Mouse (Mus musculus) small intestine, adult 2 months (tissue): ENCODE results near the gene Ap1m2.

Experiments used
- CTCF ChIP-seq: fragments of 200-500 bp; IDR thresholded peaks from 2 replicates; pipeline ENCODE4 v1.5.1; 2012; ENCODE audit warnings: low read depth, mild to moderate bottlenecking, control low read depth, inconsistent platforms, low read length, moderate library complexity, mixed read lengths; ENCODE audit not compliant: insufficient replicate concordance, insufficient read length; ENCODE audit errors: extremely low read depth
- POLR2A ChIP-seq: fragments of 200-500 bp; IDR thresholded peaks from 2 replicates; pipeline ENCODE4 v1.6.1; 2012; ENCODE audit warnings: low read depth, mild to moderate bottlenecking, control low read depth, inconsistent platforms, low read length, moderate library complexity

DNA sequence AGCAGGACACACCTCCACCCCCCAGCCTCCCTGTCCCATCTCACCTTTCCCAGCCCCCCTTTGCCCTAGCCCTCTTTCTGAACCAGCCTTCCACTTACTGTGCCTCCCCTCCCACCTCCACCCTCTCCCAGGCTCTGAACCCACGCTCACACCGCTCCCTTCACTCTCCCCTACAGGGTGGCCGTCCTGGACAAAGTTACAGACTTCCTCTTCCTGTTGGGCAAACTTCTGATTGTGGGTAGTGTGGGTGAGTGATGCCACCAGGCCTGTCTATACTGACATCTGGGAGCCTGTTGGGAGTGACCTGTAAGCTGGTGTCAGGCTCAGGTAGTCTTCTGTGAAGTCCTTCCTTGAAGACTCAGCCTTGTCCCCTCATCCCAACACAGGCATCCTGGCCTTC lies 36.0 kb upstream of the Ap1m2 start:
- TF ChIP-seq CTCF (no peak), POLR2A (no peak)
